Mouse (Mus musculus): ENCODE measurements around the gene Mta3.
"Not testable (repeated sequence)": the region's sequence is repeated elsewhere in the genome, so short reads cannot be mapped to it uniquely, and the experiment has no call there.

Gene Mta3

DNA sequence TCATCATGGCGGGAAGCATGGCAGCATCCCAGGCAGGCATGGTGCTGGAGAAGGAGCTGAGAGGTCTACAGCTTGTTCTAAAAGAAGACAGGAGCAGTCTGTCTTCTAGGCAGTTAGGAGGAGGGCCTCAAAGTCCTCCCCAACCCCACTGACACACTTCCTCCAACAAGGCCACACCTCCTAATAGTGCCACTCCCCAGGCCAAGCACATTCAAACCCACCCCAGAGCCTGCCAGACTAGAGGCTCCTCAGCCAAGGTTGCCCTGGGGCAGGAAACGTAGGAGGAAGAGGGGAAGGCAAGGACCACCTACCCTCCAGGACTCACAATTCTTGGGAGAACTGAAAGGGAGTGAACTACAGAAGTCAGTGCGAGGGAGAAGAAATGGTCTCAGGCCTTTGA, 141.9 kb downstream of the Mta3 start, which contains the start of gene Haao:
Gene Haao (minus strand): TSS at position 149 of the 400 bp plus-strand sequence.
- DNase-seq (ENCODE audit: low spot score in 2 of 2) = peak in 1 of 2 experiments; percentile 50

- DNase-seq (ENCODE audit: low spot score in 2 of 2) = no peak
Measured at GRCm38 (mm10) chr17:83848482-83848881, 142.5 kb downstream of the Mta3 start.

GRCm38 (mm10) chr17:83849081-83849675, 143.2 kb downstream of the Mta3 start:
- DNase-seq (ENCODE audit: low spot score in 2 of 2) = no peak

DNA sequence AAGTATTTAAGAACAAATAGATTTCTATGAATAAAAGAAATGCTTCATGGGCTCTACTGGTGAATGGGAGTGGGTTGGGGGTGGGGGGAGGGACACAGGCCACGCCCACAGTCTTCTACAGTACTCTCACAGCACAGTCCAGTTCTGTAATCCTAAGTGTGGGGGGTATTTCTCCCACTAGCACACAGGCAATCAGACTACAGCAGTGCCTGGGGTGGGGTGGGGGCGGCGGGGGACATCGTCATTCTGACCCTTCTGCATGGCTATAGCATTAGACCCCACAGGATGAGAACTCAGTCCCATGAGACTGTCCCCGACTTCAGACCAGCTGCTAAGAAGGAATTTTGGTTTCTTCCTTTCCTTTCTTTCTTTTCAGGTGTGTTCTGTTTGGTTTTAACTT, 143.8 kb downstream of the Mta3 start:
- no peak for DNase-seq (ENCODE audit: low spot score in 2 of 2)

DNA sequence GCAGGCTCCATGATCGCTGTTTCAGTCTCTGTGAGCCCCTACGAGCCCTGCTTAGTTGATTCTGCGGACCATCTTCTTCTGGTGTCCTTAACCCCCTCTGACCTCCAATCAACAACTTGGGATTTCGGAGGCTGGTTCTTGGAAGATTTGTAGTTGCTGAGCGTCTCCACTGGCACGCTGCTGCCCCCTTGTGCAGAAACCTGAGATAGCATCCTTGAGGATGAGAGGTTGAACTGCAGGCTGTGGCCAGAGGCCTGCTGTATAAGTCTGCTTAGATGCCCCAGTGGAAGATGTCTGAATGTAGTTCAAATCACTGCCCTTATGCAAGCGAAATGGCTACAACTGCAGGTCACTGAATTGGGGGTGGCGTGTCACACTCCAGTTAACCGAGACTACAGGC, 144.5 kb downstream of the Mta3 start:
- DNase-seq (ENCODE audit: low spot score in 2 of 2) = peak; percentile 75 to 87

DNA sequence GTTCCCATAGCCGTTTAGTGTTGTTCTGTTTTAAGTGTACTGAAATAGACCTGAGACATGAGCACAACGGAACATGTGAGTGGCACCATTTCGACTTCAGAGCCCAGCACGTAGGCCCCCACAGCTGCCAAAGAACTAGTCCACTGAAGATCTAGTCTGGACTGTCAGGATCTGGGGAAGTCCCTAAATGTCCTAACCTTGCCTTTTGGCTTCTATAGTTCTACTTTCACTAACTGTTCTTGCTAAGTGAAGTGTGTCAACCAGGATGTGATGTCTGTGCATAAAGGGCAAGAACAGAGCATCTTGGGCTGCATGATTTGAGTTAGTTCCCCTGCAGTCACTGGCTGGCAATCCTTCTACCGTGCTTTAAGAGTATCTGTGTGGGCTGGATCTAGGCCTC, 144.9 kb downstream of the Mta3 start:
- no peak for DNase-seq (ENCODE audit: low spot score in 2 of 2)

- no peak for DNase-seq (ENCODE audit: low spot score in 2 of 2)
Measured at GRCm38 (mm10) chr17:83853831-83854230, 147.9 kb downstream of the Mta3 start.

- DNase-seq (ENCODE audit: low spot score in 2 of 2) = peak in 1 of 2 experiments; percentile 54
Measured at GRCm38 (mm10) chr17:83854284-83854918, 148.4 kb downstream of the Mta3 start.

GRCm38 (mm10) chr17:83858413-83858812, 152.4 kb downstream of the Mta3 start:
- no peak for DNase-seq (ENCODE audit: low spot score in 2 of 2)

- no peak for DNase-seq (ENCODE audit: low spot score in 2 of 2)
Measured at GRCm38 (mm10) chr17:83859639-83860038, 153.7 kb downstream of the Mta3 start.

DNA sequence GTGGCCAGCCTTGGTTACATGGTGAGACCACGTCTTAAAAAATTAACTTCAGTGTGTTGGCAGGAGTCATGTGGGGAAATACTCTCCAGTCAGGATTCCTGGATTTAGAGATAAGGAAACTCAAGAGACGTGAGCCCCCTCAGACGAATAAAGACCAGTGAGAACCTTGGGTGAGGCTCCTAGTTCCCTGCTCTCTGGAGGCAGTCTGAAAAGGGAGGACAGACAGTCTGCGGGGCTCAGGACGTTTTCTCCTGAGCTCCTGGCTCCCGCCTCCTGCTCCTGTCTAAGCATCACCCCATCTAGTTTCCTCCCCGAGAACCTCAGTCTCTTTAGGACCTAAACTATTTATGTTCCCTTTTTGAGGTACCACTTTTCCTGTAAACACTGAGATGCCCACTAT, 154.3 kb downstream of the Mta3 start:
- no peak for DNase-seq (ENCODE audit: low spot score in 2 of 2)

GRCm38 (mm10) chr17:83860968-83861367, 155.0 kb downstream of the Mta3 start:
- DNase-seq (ENCODE audit: low spot score in 2 of 2) = not testable (repeated sequence)

- peak; percentile 97 for DNase-seq (ENCODE audit: low spot score in 2 of 2)
Measured at GRCm38 (mm10) chr17:83861444-83862133, 155.6 kb downstream of the Mta3 start.

DNA sequence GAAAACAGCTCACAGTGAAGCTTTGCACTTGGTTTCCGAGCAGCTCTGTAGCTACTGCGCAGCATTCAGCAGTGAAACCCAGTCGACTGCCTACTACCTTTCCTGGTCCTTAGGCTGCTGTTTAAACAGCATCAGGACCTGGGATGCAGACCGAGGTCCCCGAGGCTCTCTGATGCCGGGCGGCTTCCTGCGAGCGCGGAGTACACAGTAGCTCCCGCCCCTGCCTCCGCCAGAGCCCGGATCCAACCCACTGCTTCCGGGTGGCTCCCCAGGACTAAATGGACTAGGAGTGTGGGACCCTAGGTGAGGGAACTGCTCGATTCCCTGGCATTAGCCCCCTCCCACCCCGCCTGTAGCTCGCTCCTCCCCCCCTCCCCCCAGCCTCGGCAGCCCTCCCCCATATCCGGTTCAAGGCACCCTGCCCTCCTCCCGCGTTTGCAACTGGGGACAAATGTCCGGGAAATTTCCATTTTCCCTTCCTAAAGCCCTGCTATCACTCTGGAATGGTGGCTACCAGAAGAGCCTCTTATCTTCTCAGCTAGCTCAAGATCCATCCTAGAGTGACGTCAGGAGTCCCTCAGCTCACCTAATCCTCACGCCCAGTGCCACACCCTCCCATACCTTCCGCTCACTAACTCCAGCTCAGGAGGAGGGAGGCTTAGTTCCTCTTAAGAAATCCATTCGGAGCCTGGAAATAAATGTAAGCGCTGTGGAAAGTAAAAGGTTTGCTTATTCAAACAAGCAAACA, 156.3 kb downstream of the Mta3 start:
- DNase-seq (ENCODE audit: low spot score in 2 of 2) = peak; percentile 37 to 42

DNA sequence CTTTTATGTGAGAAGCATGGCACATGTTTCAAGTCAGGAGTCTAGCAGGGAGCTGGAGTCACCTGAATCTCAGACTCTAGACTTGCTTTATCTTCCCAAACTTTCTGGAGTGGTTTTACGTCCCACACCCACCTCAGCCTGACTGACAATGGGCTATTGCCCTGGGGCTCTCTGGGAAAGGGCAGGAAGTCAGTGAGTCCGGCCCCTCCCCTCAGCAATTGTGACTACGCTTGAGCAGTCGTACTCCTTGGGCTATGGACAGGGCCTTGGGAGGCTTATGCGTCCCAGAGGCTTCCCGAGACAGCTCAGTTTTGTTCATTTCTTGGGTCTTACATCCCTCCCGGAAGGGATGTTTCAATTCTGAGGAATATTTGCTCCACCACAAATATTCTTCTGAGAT, 159.4 kb downstream of the Mta3 start:
- DNase-seq (ENCODE audit: low spot score in 2 of 2) = no peak

- no peak for DNase-seq (ENCODE audit: low spot score in 2 of 2)
Measured at GRCm38 (mm10) chr17:83866582-83866981, 160.6 kb downstream of the Mta3 start.

GRCm38 (mm10) chr17:83870385-83870784, 164.4 kb downstream of the Mta3 start:
- no peak for DNase-seq (ENCODE audit: low spot score in 2 of 2)

All from spleen, postnatal 14 days (tissue).